Mouse (Mus musculus) lung, postnatal 0 days (tissue): ENCODE measurements around the gene Plcb1.

Source experiments
- CTCF ChIP-seq: IDR thresholded peaks from 2 replicates; pipeline ENCODE4 v1.5.1; 2016; ENCODE audit warnings: antibody characterized with exemption, mild to moderate bottlenecking
- EP300 ChIP-seq: IDR thresholded peaks from 2 replicates; pipeline ENCODE4 v1.6.1; 2016; ENCODE audit warnings: antibody characterized with exemption, mild to moderate bottlenecking, control low read depth

DNA sequence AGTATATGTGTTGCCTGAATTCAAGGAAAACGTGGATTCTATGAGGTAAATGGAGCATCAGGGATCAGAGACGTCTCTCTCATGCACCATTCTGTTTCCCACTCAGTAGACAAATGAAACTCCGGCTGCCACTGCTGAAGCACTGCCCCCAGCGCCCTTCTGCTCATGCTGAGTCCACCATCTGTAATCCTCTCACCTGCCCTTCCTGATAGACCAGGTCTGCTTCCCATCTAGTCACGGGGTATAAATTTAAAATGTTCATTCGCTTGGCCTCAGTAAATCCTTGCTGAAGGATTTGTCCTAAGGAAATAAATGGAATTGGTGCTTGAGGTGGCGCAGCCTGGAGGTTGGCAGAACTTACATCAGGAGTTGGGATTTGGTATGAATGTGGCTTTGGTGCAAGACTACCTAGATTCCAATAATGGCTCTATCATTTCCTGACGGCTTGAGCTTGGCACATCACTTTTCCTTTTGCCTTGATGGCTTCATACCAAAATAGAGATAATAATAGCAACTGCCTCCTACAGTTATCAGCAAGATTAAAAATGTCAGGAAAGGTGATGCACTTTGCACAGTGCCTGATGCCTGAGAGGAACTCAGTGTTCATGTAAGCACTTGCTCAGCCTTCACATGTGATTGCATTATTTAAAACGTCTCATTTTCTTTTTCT, 134.9 kb downstream of the Plcb1 start:
- TF ChIP-seq CTCF (no peak), EP300 (no peak)
